Mouse (Mus musculus): ENCODE measurements at regions not wholly inside any gene's neighbourhood (a gene's known extent, or its start where the extent isn't known, plus 50 kb on each side); places are given as distances from the start of the nearest gene placed in this dataset.

DNA sequence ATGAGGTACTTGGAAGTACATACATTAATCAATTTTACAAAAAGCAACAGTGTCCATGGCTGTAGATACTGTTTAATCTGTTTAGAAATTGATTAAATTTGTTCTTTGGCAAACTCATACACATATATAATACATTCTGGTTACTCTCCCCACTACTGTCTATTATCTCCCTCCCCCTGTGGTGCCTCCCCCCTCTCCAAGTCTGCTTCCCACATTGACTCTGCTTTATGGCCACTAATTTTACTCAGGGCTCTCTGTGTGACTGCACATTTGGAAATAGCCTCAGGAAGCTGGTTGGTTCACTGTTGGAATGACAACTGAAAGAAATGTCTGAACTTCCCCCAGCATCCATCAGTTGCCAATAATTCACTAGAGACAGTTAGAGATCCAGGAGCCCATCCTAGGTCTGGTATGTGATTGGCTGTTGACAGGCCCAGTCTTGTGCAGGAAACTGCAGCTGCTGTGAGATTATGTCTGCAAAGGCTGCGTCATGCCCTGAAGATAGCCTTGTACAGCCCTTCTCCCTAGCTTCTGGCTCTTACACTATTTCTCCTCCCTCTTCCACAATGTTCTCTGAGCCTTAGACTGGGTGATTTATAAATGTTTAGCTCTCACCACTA lies 204.6 kb upstream of the Trib2 start:
- no peak for TF ChIP-seq POLR2A (IDR thresholded peaks at IDR 0.05; ENCODE audit: borderline replicate concordance, insufficient read depth, low read length)
- no peak for TF ChIP-seq CTCF (IDR thresholded peaks at IDR 0.05; ENCODE audit: borderline replicate concordance, insufficient read depth, low read depth, low read length)
